Mouse (Mus musculus) heart, adult 2 months (tissue): ENCODE measurements around the gene Fam43a. TPM values are rescaled to one million over a fixed set of nuclear protein-coding genes. Genes with fewer than 3 reads are reported as not detected.
A peak's percentile ranks its signal among the peaks of the same experiment; 100 is the strongest.

ENCODE experiments used
- DNase-seq, 2 experiments: peaks; one replicate each; pipeline ENCODE4 v3.0.0; 2021
- H3K27ac ChIP-seq: fragments of 200-600 bp; 2 replicates; pipeline ENCODE4 v1.8.1; 2022
- H3K27me3 ChIP-seq: fragments of 200-500 bp; 2 replicates; pipeline ENCODE4 v1.6.1; 2012; ENCODE audit warnings: mild to moderate bottlenecking, low read length, inconsistent platforms, mixed read lengths; ENCODE audit not compliant: control insufficient read depth, insufficient read depth
- H3K36me3 ChIP-seq: fragments of 200-500 bp; 2 replicates; pipeline ENCODE4 v1.6.1; 2012; ENCODE audit warnings: low read length, inconsistent platforms; ENCODE audit not compliant: control insufficient read depth, insufficient read depth
- H3K4me1 ChIP-seq: fragments of 200-500 bp; 2 replicates; pipeline ENCODE4 v1.6.1; 2011; ENCODE audit warnings: low read length; ENCODE audit not compliant: control insufficient read depth, insufficient read depth
- H3K4me3 ChIP-seq: fragments of 200-600 bp; 2 replicates; pipeline ENCODE4 v1.8.1; 2022
- H3K79me2 ChIP-seq: fragments of 200-500 bp; replicated peaks from 2 replicates; pipeline ENCODE4 v1.6.1; 2012; ENCODE audit warnings: mild to moderate bottlenecking, inconsistent platforms, low read length, moderate library complexity, mixed read lengths; ENCODE audit not compliant: control insufficient read depth, insufficient read depth
- H3K9ac ChIP-seq: fragments of 200-500 bp; 2 replicates; pipeline ENCODE4 v1.6.1; 2012; ENCODE audit warnings: low read depth, mild to moderate bottlenecking, control low read depth, inconsistent platforms, low read length, mixed read lengths
- CTCF ChIP-seq: fragments of 200-600 bp; IDR thresholded peaks from 2 replicates; pipeline ENCODE4 v1.8.1; 2022; ENCODE audit warnings: antibody characterized with exemption, mild to moderate bottlenecking, moderate library complexity
- EP300 ChIP-seq: fragments of 200-500 bp; IDR thresholded peaks from 2 replicates; pipeline ENCODE4 v1.6.1; 2011; ENCODE audit warnings: low read depth, low read length, control low read depth; ENCODE audit not compliant: insufficient read depth
- POLR2A ChIP-seq: fragments of 200-500 bp; IDR thresholded peaks from 2 replicates; pipeline ENCODE4 v1.6.1; 2011; ENCODE audit warnings: mild to moderate bottlenecking, low read depth, low read length, control low read depth; ENCODE audit not compliant: insufficient read depth
- WGBS: fragments of 180-500 bp; shearing (Covaris S2); methylation state at CpG from one replicate; pipeline ENCODE4 v1.1.7; 2018; 5-methylcytosine and 5-hydroxymethylcytosine counted together
- intact Hi-C: fragments of 180-260 bp; cut with DNase I; formaldehyde crosslinking; loops from one replicate; pipeline ENCODE4 v1.15.1; 2025
- polyA plus RNA-seq: library from polyadenylated mRNA; depleted of rRNA; stranded (reverse); fragments of >200 nt; gene quantifications from 2 replicates; pipeline ENCODE4 v1.2.3, GENCODE M21; 2012
- total RNA-seq, 2 experiments: library from RNA; stranded (reverse); gene quantifications; 2 replicates each; pipeline ENCODE4 v1.2.3; 2021

Gene Fam43a
- total and polyA plus RNA-seq, 3 experiments: 20.7 to 23.9 (median 22.6) TPM

GRCm38 (mm10) chr16:30591990-30592389, 7.5 kb upstream of the Fam43a start:
- intact Hi-C loops: no loop called here
- no peaks in the 10 kb centered on the region; the same call in 1 of the 2 replicates for H3K79me2 ChIP-seq
- WGBS: 55% methylated on average over 3 of the region's 3 CpGs
- no peaks in the 10 kb centered on the region for H3K27me3 ChIP-seq
- H3K27ac ChIP-seq: no peak overlapping the region
- DNase-seq: no peak
- no peak overlapping the region for H3K4me3 ChIP-seq
- H3K9ac ChIP-seq: no peak overlapping the region
- no peaks in the 10 kb centered on the region for H3K36me3 ChIP-seq
- H3K4me1 ChIP-seq: peaks cover 4% of the 10 kb centered on the region
- TF ChIP-seq EP300 (no peak), CTCF (peak; percentile 43)

DNA sequence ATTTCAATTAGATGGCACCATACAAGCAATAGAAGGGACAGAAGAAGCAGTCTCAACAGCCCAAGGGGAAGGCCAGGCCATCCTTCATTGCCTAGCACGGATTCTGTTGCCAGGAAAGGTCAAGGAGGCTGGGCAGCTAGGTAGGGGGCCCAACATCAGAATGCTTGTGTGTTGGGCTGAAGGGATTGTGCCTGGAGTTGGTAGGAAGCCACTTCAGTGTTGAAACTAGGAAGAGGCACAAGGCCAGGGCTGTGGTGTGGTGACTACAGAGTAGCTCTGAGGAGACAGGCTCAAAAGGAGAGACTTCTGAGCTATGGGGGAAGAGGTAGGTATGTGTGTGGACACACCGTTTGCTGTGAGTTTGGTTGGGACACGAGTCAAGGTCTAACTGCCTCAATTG, 4.2 kb upstream of the Fam43a start:
- 74% methylated on average over 3 of the region's 3 CpGs for WGBS

GRCm38 (mm10) chr16:30595835-30596557, 3.5 kb upstream of the Fam43a start:
- WGBS: 71% methylated on average over 14 of the region's 14 CpGs
- no peaks in the 10 kb centered on the region for H3K36me3 ChIP-seq
- H3K27ac ChIP-seq: no peak overlapping the region
- no peak for DNase-seq
- H3K79me2 ChIP-seq: peaks cover 3% of the 10 kb centered on the region
- no peaks in the 10 kb centered on the region for H3K4me1 ChIP-seq
- H3K27me3 ChIP-seq: no peaks in the 10 kb centered on the region
- no peak for TF ChIP-seq CTCF
- TF ChIP-seq POLR2A: no peak
- TF ChIP-seq EP300: no peak
- no peak overlapping the region for H3K4me3 ChIP-seq
- no peak overlapping the region for H3K9ac ChIP-seq
- intact Hi-C loops: no loop called here

More for the DNA sequence above, 4.2 kb upstream of the Fam43a start:
- H3K4me1 ChIP-seq: peaks cover 3% of the 10 kb centered on the region
- no peak overlapping the region for H3K27ac ChIP-seq
- TF ChIP-seq POLR2A: no peak
- TF ChIP-seq EP300: no peak
- no peak for TF ChIP-seq CTCF
- no peaks in the 10 kb centered on the region for H3K27me3 ChIP-seq
- H3K79me2 ChIP-seq: no peaks in the 10 kb centered on the region
- no peak for DNase-seq
- no peaks in the 10 kb centered on the region for H3K36me3 ChIP-seq
- intact Hi-C loops: no loop called here
- no peak overlapping the region for H3K9ac ChIP-seq
- no peak overlapping the region for H3K4me3 ChIP-seq

DNA sequence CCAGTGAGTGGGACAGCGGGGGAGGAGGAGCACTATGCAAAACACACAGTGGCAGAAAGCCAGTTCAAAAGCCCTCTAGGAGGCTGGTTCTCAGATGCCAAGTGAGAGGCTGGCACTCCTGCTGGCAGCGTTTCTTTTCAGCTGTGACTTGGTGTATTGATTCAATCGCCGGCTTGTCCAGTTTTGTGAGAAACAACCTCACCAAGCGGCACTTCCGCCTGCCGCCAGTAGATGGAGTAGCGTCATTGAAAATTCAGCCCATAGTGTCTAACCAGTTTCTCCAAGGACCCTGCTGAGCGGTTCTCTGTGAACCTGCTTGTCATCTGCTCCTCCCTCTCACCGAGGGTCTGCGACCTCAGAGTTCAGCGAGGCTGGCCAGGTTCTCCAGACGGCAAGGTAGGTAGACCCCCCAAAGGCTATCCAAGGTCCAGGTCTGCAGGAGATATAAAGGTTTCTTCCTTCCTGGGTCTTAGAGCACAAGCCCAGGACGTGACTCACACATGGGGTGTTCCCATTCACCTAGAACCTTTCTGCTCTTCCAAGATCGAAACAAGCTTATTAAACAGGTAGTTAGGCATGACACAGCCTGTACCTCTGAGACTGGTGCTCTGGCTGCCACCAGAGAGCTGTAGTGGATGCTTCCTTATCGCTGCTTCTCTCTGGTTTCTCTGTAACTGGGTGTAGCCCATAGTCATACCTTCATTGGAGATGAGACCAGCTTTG, 2.4 kb upstream of the Fam43a start:
- WGBS: 7% methylated on average over 16 of the region's 16 CpGs
- H3K36me3 ChIP-seq: no peaks in the 10 kb centered on the region
- no peaks in the 10 kb centered on the region for H3K4me1 ChIP-seq
- TF ChIP-seq POLR2A: no peak
- peak; percentile 97 for TF ChIP-seq EP300
- TF ChIP-seq CTCF: no peak; the same call in none of the 2 replicates
- peak overlapping the region; percentile 2; the same call in 1 of the 2 replicates for H3K27ac ChIP-seq
- H3K9ac ChIP-seq: no peak overlapping the region; the same call in 1 of the 2 replicates
- peak overlapping the region; percentile 26; the same call in 1 of the 2 replicates for H3K4me3 ChIP-seq
- H3K79me2 ChIP-seq: peaks cover 3% of the 10 kb centered on the region
- DNase-seq: peak; percentile 88 to 94
- intact Hi-C loops: loop anchor here (1.0 kb wide), 2 partner anchors 380 to 473 kb away; no protein-coding TSS in a partner anchor
- H3K27me3 ChIP-seq: no peaks in the 10 kb centered on the region

DNA sequence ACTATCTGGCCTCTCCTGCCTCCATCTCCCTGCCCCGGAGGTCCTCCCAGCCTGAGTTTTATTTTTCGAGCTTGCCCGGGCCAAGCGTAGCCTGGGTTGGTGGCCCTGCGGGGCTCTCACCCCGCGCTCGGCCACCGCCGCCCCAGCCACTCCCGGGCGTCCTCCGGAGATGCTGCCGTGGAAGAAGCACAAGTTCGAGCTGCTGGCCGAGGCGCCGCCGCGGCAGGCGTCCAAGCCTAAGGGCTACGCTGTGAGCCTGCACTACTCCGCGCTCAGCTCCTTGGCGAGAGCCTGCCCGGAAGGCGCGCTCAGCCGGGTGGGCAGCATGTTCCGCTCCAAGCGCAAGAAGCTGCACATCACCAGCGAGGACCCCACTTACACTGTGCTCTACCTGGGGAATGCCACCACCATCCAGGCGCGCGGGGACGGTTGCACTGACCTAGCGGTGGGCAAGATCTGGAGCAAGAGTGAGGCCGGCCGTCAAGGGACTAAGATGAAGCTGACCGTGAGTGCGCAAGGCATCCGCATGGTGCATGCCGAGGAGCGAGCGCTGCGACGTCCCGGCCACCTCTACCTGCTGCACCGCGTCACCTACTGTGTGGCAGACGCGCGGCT, 1.0 kb downstream of the Fam43a start:
- under 1% methylated on average over 53 of the region's 53 CpGs for WGBS
- Histone ChIP-seq H3K36me3 (peaks cover 4% of the 10 kb centered on the region), H3K27me3 (no peaks in the 10 kb centered on the region), H3K27ac (peak overlapping the region; percentile 97), H3K4me1 (peaks cover 10% of the 10 kb centered on the region), H3K9ac (peak overlapping the region; percentile 94), H3K79me2 (peaks cover 3% of the 10 kb centered on the region), H3K4me3 (peak overlapping the region; percentile 76)
- TF ChIP-seq EP300: no peak
- TF ChIP-seq CTCF: no peak
- TF ChIP-seq POLR2A: no peak
- intact Hi-C loops: loop anchor here (1.0 to 2.0 kb wide), 3 partner anchors 92 to 340 kb away; no protein-coding TSS in a partner anchor
- peak; percentile 85 to 86 for DNase-seq
